Mouse (Mus musculus): Measurements from ENCODE around the gene Spdye4b. TPM values are rescaled to one million over a fixed set of nuclear protein-coding genes. Genes with fewer than 3 reads are reported as not detected.
A peak's percentile ranks its signal among the peaks of the same experiment; 100 is the strongest.

Spdye4b gene
- polyA plus RNA-seq, 1 experiment: 28.6 TPM

DNA sequence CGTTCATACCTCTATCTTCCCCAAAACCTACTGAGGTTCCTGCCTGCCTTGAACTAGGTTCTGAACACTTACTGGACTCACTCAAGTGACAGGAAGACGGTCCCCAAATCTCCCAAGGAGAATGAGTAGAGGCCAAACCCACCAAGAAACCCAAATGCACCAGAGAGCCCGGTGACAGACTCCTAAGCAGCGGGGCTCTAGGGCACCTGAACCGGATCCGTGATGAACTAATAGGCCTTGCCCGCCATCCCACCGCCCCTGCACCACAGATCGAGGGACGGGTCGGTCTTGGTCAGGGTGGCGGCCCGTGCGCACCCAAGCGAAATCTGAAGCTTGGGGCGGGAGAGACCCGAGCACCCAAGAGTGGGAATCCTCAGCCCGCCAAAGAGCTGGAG is 72.0 kb downstream of the Spdye4b start:
- peaks cover 20% of the 10 kb centered on the region for H3K4me1 ChIP-seq (ENCODE audit: control insufficient read depth, insufficient read depth, low read length)
- TF ChIP-seq POLR2A (IDR thresholded peaks at IDR 0.05; ENCODE audit: control insufficient read depth, low read depth, low read length) (no peak), CTCF (IDR thresholded peaks at IDR 0.05; ENCODE audit: control insufficient read depth, insufficient read depth, insufficient replicate concordance, low read depth, low read length) (no peak)
- H3K27me3 ChIP-seq (ENCODE audit: control insufficient read depth, insufficient read depth, low read length): no peaks in the 10 kb centered on the region
- no peaks in the 10 kb centered on the region for H3K36me3 ChIP-seq (ENCODE audit: control insufficient read depth, insufficient read depth, low read length)
- peak overlapping the region; percentile 62 for H3K4me3 ChIP-seq (ENCODE audit: control insufficient read depth, low read depth, low read length)
- H3K27ac ChIP-seq (ENCODE audit: control insufficient read depth, insufficient read depth, low read depth, low read length): no peak overlapping the region

GRCm38 (mm10) chr5:143253186-143253880 is 72.5 kb downstream of the Spdye4b start:
- no peaks in the 10 kb centered on the region for H3K27me3 ChIP-seq (ENCODE audit: control insufficient read depth, insufficient read depth, low read length)
- H3K4me1 ChIP-seq (ENCODE audit: control insufficient read depth, insufficient read depth, low read length): peaks cover 20% of the 10 kb centered on the region
- peak overlapping the region; percentile 62 for H3K4me3 ChIP-seq (ENCODE audit: control insufficient read depth, low read depth, low read length)
- H3K36me3 ChIP-seq (ENCODE audit: control insufficient read depth, insufficient read depth, low read length): no peaks in the 10 kb centered on the region
- TF ChIP-seq CTCF (IDR thresholded peaks at IDR 0.05; ENCODE audit: control insufficient read depth, insufficient read depth, insufficient replicate concordance, low read depth, low read length): no peak
- TF ChIP-seq POLR2A (IDR thresholded peaks at IDR 0.05; ENCODE audit: control insufficient read depth, low read depth, low read length): 0 out of 2 replicates have a peak, but pooled peaks have one; percentile 9
- H3K27ac ChIP-seq (ENCODE audit: control insufficient read depth, insufficient read depth, low read depth, low read length): peak overlapping the region; percentile 15; the same call in 1 of the 2 replicates

DNA sequence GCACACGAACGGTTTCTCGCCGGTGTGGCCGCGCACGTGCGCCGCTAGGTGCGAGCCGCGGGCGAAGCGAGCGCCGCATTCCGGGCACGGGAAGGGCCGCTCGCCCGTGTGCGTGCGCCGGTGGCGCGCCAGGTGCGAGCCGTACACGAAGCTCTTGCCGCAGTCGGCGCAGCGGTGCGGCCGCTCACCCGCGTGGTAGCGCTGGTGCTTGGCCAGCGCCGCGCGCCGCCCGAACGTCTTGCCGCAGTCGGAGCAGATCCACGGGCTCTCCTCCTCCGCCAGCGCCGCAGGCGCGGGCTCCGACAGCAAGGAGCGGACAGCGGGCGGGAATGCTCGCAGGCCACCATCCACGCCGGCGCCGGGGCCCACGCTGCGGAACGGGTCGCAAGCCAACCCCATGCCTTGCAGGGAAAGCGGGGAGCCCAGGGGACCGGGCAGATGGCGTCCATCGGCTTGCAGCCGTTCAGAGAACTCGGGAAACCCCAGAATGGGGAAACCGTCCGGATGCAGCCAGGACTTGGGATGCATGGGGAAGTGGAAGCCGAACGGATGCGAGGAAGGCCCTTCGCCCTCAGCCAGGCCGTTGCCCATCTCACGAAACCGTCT is 73.2 kb downstream of the Spdye4b start:
- Histone ChIP-seq H3K4me1 (ENCODE audit: control insufficient read depth, insufficient read depth, low read length) (peaks cover 20% of the 10 kb centered on the region), H3K4me3 (ENCODE audit: control insufficient read depth, low read depth, low read length) (peak overlapping the region; percentile 62), H3K36me3 (ENCODE audit: control insufficient read depth, insufficient read depth, low read length) (no peaks in the 10 kb centered on the region), H3K27me3 (ENCODE audit: control insufficient read depth, insufficient read depth, low read length) (no peaks in the 10 kb centered on the region), H3K27ac (ENCODE audit: control insufficient read depth, insufficient read depth, low read depth, low read length) (no peak overlapping the region; the same call in 1 of the 2 replicates)
- TF ChIP-seq CTCF (IDR thresholded peaks at IDR 0.05; ENCODE audit: control insufficient read depth, insufficient read depth, insufficient replicate concordance, low read depth, low read length): no peak
- no peak for TF ChIP-seq POLR2A (IDR thresholded peaks at IDR 0.05; ENCODE audit: control insufficient read depth, low read depth, low read length)

Other genes with a start within 250 kb of the Spdye4b start
- 27.1 and 27.3 TPM in 2 replicates for gene Fscn1, start 220.7 kb upstream of the Spdye4b start, polyA plus RNA-seq (2012; rRNA removed)
- gene Rnf216, start 68.0 kb upstream of the Spdye4b start, polyA plus RNA-seq (2012; rRNA removed): 58.3 and 60.4 TPM in 2 replicates
- not detected in 2 replicates for gene Olfr718-ps1, start 33.4 kb upstream of the Spdye4b start, polyA plus RNA-seq (2012; rRNA removed)
- 1.6 and 1.9 TPM in 2 replicates for gene Rbak, start 242 bp upstream of the Spdye4b start, polyA plus RNA-seq (2012; rRNA removed)
- gene Spdye4a, start 45.9 kb downstream of the Spdye4b start, polyA plus RNA-seq (2012; rRNA removed): 12.1 and 12.9 TPM in 2 replicates
- 5.7 and 6.4 TPM in 2 replicates for gene Zfp12, start 54.1 kb downstream of the Spdye4b start, polyA plus RNA-seq (2012; rRNA removed)
- 2.0 and 2.2 TPM in 2 replicates for gene Zfp316, start 89.0 kb downstream of the Spdye4b start, polyA plus RNA-seq (2012; rRNA removed)
- gene Zfp853, start 112.6 kb downstream of the Spdye4b start, polyA plus RNA-seq (2012; rRNA removed): 0.13 TPM in 1 of 2 replicates, not detected in the other
- gene E130309D02Rik, start 134.3 kb downstream of the Spdye4b start, polyA plus RNA-seq (2012; rRNA removed): 19.6 and 21.2 TPM in 2 replicates
- 390 and 402 TPM in 2 replicates for gene Zdhhc4, start 148.2 kb downstream of the Spdye4b start, polyA plus RNA-seq (2012; rRNA removed)
- 0.05 TPM in 2 replicates for gene Grid2ip, start 176.3 kb downstream of the Spdye4b start, polyA plus RNA-seq (2012; rRNA removed)
- 58.8 and 64.3 TPM in 2 replicates for gene Kdelr2, start 222.8 kb downstream of the Spdye4b start, polyA plus RNA-seq (2012; rRNA removed)